Mouse (Mus musculus) B cell, adult 62 days (primary cell): ENCODE data around the gene Gm4064. TPM values are rescaled to one million over a fixed set of nuclear protein-coding genes. Genes with fewer than 3 reads are reported as not detected.

ENCODE experiments used
- total RNA-seq: library from RNA; stranded (reverse); gene quantifications from 4 replicates; pipeline ENCODE4 v1.2.4, GENCODE M21; 2023

Gene Gm4064
- total RNA-seq = not detected in 4 replicates

DNA sequence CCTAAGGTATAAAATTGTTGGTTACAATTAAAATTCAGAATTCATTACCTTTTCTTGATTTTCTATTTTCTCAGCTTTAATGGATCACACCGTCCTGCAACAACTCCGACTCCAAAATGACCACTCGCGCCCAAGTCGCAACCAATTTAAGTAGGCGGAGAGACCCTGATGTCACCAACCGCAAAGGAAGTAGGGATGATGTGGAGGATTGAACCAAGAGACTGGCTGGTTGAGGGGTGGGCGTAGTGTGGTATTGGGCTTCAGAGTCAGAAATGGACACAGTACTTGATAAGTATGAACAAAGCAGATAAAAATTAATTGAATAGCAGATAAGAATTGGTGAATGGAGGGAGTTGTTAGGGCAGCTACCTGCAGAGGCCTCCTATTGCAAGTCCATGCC is at the start of gene Gm4064:
Gm4064 (minus strand) TSS at position 101 of the 400 bp plus-strand sequence.

GRCm38 (mm10) chrY:2830380-2830779 is 34.4 kb upstream of the Gm4064 start, which contains the start of the genes Rbmy and Gm10256:
Gene Rbmy (plus strand): TSS chrY:2830680.
Gene Gm10256 (plus strand): TSS chrY:2830699.

Other genes with a start within 250 kb of the Gm4064 start
- gene H2al2c, start 197.1 kb downstream of the Gm4064 start, total RNA-seq = not detected in 4 replicates
- not detected in 4 replicates for gene Sry, start 132.5 kb downstream of the Gm4064 start, total RNA-seq
- gene H2al2b, start 75.5 kb downstream of the Gm4064 start, total RNA-seq = not detected in 4 replicates
- not detected in 4 replicates for gene Rbmy, start 34.5 kb upstream of the Gm4064 start, total RNA-seq
- not detected in 4 replicates for gene Gm10256, start 34.5 kb upstream of the Gm4064 start, total RNA-seq
- not detected in 4 replicates for gene Gm10352, start 104.8 kb upstream of the Gm4064 start, total RNA-seq
- gene Gm29289, start 136.4 kb upstream of the Gm4064 start, total RNA-seq = not detected in 4 replicates